Mouse (Mus musculus) A20 (cell line): ENCODE measurements at regions not wholly inside any gene's neighbourhood (a gene's known extent, or its start where the extent isn't known, plus 50 kb on each side); places are given as distances from the start of the nearest gene placed in this dataset.

Source experiments
- DNase-seq: peaks from one replicate; pipeline ENCODE4 v3.0.0-alpha.2; 2011; ENCODE audit warnings: low read depth, low spot score

DNA sequence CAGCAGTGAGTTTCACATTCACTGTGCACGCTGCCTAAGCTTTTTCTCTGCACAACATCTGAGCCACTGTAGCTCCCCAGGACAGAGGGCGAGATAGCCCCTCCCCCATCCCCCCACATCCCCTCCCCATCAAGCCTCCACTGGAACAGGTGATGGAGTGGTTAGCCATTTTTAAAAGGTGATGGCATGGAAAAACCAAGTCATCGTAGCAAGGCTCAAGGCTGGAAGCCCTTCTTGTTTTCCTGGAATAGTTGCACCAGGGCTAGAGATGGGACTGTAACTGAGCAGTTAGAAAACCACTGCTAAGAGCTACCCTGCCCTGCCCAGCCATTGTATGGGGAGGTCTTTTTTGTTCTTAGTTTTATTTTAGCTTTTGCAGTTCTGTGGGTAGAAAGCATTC, 209.1 kb upstream of the Rreb1 start:
- no peak for DNase-seq

DNA sequence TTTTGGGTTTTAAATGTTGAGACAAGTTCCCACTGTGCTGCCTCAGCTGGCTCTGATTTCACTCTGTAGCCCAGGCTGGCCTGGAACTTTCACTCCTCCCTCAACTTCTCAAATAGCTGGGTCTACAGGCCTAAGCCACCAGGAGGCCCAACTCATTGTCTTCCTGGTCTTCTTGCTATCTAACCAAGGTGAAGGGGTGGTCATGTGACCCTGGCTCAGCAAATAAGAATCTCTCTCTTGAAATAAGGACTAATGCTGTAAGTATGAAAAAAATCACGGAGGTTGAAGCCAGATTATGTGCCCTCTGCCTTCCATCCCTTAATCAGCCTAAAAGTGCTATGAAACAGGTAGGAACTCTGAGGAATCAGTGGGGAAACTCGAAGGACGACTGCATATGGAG, 208.7 kb upstream of the Rreb1 start:
- no peak for DNase-seq

DNA sequence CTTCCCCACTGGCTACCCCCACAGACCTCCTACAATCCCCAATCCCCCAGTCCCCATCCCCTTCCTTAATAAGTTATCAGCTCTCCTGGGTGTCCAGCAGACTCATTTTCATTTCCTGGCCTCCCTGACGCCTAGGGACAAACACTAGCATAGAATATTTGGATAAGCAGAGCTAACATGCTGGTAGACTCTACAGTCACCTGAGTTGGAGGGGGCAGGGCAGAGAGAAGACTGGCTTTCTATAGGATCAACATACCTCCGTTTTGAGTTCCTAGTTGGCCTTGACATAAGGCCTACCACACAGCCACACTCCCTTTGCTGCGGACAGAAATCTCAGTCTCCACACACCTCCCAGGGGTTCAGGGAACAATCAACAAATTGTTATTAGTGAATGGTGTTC, 205.2 kb upstream of the Rreb1 start:
- no peak for DNase-seq

DNA sequence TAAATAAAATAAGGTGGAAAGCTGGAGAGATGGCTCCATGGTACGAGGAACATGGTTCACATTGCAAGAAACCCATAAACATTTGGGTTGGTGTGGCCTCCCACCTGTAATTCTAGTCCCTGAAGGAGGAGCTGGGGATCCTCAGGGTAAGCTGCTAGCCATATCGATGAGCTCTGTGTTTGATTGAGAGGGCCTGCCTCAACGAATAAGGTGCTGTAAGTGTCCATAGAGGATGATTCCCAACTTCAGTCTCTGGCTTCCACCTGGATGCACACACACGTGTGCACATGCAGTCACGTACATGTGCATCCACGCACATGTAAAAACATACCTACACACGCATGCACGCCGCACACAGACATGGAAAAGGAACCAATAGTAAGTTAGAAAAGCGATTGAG, 199.0 kb upstream of the Rreb1 start:
- DNase-seq, result no peak

DNA sequence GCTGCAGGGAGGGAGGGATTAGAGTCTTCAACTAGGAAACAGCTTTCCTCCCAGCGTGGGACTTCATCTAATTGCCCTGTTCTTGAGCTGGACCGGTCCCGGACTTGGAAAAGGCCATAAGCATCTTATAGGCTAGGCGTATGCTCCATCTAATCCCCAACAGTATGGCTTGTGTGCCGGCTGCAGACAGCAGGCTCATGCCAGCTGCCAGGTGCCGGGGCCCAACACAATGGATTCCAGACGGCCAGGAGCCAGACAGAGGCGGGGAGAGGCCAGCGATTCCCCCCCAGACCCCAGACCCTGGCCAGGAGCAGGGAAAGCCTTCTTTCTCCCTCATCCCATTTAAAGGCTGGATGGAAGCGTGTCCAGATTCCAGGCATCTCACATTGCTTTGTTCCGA, 198.4 kb upstream of the Rreb1 start:
- no peak for DNase-seq

DNA sequence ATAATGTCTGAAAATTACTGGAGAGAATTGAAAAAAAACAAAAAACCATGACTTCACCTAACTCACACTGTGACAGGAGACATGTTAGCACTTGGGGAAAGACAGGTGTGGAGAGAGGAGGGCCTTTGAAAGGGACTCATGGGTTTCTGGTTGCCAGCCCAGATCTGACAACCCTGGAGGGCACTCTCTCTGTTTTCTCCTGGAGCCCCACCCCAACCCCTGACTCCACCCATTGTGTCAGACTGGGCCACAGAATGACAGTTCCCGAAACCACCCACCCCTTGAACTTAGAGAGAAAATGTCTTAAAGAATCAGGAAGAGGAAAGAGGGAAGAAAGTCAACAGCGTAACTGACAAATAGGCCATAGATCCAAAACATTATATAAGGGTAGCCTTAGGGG, 197.4 kb upstream of the Rreb1 start:
- DNase-seq, result no peak

DNA sequence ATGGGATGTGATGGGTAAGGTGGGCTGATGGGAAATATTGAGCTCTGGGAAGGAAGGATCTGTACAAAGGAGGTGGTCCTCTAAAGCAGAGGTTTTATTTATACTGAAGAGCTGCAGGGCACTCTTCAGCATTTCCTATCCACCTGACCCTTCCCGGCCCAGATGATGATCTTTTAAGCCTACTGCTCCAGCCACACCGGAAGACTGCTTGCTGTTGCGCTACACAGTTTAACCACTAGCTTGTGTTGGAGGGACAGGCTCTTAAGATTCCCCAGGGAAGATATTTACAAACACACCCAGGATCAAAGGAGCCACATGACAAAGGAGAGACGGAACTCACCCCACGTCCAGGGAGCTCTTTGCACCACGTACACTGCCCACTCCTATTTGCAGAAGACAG, 196.8 kb upstream of the Rreb1 start:
- no peak for DNase-seq

DNA sequence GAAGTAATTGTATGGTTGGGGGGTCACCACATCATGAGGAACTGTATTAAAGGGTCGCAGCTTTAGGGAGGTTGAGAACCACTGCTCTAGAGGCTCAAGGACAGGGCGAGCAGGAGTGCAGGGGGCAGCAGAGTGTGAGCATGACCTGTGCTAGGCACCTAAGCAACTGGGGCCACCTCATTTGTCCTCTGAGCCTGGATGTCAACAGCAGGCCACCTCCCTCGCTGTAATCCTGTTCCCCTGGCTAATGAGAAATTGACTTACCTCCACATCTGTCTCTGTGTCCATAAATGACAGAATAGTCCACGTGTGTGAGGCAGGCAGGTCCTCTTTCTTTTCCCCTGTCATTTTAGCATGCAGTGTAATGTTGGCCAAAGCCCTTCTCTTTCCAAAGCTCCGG, 192.7 kb upstream of the Rreb1 start:
- no peak for DNase-seq

DNA sequence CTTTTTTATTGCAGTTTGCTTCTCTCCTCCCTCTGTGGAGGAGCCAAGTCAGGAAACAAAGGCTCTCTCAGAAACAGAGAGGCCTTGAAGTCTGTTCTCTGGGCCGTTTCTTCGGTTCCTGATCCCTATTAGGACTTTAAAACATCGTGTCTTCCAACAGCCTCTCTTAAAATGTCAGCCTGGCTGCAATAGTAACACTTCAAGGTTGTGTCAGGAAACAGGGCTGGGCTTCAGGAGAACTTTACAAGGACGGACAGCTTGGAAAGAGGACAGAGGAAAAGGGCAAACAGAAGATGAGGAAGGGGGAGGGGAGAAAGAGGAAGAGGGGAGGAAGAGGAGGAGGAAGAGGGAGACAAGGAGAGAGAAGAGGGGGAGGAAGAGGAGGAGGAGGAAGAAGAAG, 191.7 kb upstream of the Rreb1 start:
- DNase-seq, result no peak

DNA sequence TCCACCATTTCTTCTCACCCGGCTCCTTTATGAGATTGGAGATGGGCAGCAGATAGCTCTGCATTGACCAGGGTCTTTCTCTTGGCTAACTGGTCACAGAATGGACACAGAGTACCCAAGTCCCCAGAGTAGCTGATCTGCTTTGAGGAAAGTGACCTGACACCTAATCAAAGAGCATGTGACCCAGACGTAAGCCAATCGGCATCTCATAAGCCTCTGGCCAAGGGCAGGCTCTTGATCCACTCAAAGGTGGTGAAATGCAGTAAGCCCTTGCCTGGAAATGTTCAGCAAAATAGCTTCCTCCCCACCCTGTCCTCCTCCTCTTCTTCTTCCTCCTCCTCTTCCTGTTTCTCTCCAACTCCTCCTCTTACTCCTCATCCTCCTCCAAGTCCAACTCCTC, 190.3 kb upstream of the Rreb1 start:
- no peak for DNase-seq

DNA sequence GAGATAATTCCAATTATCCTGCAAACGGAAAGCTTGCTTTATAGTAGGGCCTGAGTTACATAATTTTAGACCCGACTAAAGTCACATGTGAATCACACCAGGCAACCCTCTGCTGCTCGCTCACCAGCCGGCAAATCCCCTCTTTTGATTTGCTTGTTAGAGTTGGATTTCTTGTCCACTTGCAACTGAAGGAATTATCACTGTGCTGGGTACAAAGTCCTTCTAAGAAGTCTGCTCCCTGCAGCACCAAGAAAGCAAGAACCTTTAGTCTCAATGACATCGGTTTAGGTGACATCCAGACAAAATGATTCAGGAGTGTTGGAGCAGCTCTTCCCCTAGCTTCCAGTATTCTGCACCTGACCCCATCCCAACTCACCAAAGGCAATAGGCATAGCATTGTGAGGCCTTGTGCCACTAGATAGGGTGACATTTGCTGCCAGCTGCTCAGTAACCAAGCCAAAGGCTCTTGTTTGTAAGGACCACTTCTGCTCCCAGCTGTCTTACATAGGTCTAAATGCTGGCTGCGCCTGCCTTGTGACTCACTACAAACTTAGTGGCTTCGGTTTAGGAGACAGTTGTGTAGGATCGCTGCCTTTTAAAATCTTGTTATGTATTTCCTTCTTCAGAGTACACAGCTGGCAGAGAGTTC, 189.5 kb upstream of the Rreb1 start:
- DNase-seq, result no peak

DNA sequence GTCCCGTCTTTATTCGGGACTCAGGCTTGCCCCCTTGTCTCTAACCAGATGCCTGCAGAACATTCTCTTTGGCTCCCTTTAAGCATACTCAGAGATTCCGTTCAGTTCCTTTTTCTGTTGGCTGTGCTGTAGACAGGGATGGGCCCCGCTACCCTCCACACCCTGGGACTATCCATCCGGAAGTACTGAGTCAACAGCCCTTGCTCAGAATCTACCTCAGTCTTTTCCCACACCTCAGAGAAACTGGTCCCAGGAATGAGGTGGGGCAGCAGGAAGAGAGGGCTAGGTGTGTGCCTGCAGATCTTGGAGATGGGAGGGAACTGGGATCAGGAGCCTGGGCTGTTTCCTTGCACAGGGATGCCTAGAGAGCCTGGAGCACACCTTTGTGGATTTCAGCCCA, 186.1 kb upstream of the Rreb1 start:
- no peak for DNase-seq

DNA sequence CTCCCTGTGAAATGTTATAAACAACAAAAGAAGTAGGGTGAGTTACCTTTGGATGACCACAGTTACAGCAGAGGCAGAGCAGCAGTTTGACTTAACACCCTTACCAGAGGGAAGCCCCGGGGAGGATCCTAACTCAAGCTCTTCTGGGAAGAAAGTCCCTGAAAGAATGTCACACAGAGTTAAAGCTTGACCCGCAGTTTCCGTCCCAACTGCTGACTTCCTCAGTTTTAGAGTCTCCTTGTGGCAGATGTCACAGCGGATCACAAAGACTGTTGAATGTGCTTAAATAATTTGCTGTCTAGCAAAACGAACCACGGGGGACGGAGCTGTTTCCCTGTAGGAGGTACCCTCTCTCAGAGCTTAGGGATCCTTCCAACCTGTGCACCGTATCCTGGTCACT, 183.0 kb upstream of the Rreb1 start:
- DNase-seq, result no peak

DNA sequence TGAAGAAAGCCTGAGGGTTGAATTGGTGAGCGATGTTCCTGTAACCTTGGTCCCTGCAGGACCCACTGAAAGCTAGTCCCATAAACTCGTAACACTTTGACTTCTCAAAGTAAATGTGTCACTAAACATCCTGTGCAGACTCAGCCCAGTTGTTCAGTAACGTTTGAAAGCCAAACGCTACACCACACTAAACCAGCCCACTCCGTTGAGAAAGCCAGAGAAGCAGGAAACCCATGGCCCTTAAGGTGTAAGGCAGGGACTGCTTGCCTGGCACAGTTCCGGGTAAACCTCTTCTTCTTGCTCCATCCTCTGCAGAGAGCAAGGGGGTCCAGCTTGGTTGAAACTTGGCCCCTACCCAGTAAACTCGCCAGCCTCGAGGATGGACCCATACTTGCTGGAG, 180.6 kb upstream of the Rreb1 start:
- DNase-seq, result no peak

DNA sequence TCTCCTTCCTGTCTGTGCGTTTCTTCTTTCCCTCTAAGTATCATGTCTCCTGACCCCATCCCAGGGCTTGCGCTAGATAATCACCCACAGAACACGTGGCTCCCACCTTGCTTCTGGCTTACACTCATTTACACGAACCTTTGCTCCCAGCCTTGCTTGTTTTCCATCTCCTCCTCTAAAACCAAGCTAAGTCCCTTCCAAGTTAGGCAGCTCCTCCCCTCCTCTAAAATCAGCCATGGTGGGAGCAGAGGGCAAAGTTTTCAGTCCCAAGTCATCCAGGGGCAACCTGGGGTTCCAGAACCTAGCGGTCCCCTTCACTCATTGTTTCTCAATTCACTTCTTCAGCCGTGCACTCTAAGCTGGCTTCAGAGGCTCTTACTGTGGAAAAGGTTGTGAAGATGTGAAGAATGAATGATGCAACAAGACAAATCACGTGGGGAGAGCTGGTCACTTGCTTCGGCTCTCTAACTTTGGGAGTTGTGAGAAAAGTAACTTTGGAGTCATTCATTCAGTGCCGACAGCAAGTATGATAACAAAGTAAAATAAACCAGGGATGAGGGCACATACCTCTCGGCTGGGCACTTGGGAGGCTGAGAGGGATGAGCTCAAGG, 179.9 kb upstream of the Rreb1 start:
- no peak for DNase-seq

DNA sequence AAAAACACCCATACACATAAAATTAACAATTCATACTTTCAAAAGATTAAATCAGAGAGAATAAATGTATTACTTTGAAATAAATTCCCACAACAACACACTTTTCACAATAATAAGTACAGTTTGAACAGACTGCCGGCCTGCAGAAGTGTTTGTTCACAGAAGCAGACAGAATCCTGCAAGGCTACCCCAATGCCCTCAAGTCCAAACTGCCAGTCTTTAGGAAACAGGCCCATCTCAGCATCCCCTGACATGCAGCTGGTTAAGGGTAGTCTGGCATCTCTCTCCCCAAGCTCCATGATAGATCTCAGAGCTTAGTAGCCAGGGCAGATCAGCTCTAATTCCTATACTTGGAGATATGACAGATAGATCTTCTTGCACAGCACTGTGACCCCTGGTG, 178.5 kb upstream of the Rreb1 start:
- DNase-seq, result no peak

DNA sequence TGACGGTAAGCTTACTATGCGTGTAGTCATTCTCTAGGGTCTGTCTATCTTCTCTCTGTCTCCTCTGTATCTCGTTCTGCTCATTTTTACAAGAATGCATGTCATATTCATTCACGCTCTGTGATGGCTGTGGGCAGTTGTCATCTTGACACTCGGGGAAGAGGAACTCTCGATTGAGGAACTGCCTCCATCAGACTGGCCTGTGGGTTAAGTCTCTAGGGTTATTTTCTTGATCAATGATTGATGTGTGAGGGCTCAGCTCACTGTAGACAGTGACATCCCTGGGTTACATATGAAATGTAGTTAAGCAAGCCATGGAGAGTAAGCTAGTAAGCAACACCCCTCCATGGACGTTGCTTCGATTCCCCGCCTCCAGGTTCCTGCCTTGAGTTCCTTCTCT, 178.0 kb upstream of the Rreb1 start:
- no peak for DNase-seq

DNA sequence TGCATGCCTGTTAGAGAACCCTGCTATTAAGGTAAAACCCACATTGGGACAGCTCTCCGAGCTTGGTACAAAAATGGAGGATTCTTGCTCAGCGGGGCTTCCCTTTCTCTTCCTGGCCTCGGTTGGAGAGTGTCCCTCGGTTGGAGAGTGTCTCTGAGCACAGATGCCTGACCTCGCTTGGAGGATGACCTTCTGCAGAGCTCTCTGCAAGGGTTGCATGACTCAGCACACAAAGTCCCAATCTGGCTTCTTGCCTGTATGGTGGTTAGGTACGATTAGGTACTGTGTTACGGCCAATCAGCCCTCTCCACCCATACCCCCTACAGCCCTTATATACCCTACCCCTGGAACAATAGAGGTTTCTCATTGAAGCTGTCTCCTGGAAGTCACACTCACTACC, 177.1 kb upstream of the Rreb1 start:
- no peak for DNase-seq

DNA sequence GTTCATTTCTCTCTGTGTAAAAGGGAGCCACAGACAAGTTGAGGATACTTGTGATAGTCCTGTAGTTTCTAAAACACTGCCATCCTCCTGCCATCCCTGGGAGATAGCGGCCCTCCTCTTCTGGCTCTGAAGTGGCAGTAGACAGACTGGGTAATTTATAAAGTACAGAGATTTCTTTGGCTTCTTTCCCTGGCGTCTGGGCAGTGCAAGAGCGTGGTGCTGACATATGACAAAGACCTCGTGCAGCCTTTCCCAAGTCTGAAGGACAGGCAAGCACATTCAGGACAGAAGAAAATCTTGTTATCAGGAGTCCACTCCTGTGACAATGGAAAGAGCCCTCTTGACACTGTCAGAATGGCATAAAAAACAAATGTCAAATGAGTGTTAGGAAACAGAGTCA, 175.9 kb upstream of the Rreb1 start:
- no peak for DNase-seq

DNA sequence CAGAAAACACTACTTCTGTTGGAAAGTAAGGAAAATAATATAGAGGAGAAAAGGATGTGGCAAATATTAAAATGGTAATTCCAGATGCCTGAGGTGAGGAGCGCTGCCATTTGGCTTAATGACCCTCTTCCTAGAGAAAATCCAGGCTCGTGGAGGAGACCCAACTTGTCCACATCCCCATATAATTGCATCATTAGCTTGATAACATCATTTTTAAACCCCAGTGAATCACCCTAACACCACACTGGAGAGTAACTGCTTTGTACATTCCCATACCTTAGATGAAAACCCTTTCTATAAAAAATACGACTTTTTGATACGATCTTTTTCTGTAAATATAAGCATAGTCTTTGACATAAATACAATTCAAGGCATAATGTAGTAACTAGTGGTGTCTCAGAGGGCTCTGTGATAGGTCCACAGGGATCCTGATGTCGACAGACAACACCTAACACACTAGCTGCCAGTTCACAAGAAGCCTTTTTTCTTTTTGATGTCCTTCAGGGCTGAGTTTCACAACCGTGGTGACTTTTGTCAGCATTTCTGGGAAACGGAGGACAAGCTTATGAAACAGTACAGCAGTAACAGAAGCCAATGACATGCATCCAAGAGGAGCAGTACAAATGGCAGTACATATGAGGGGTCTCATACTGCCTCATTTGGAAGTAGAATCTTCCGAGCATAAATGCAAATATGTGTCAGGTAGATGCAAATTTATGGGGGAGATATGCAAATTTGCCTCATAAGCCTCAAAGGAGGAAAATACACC, 174.8 kb upstream of the Rreb1 start:
- no peak for DNase-seq

DNA sequence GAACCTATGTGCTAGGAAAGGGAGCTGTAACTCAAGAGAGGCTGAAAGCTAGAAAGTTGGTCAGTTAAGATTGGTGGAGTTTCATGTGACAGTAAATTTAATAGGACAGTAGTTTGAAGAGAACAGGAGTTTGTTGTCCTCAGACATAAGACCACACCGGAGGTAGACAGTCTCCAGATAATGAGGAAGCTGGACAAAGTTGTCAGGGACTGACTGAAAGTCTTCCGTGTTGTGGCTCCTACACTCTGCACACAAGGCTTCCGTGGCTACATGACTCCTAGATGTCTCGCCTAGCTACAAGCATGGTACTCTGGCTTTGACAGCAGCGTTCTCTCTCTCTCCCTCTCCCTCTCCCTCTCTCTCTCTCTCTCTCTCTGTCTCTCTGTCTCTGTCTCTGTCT, 171.9 kb upstream of the Rreb1 start:
- no peak for DNase-seq

DNA sequence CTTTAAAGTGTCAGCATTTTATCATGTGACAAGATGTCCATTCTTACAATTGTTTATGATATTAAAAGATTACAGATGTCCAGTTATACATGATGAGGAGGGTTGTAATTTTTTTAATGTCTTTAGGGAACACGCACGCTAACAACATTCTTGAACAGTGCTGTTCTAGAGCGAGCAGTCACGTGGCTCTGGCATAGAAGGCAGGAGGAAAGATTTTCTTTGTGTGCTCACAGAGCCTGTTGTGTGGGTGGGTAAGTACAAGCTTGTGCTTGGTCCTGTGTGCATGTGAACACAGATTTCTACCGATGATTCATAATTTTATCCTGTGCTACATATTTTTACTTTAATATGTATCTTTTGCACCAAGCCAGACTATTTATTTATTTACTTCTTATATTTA, 169.1 kb upstream of the Rreb1 start:
- no peak for DNase-seq

DNA sequence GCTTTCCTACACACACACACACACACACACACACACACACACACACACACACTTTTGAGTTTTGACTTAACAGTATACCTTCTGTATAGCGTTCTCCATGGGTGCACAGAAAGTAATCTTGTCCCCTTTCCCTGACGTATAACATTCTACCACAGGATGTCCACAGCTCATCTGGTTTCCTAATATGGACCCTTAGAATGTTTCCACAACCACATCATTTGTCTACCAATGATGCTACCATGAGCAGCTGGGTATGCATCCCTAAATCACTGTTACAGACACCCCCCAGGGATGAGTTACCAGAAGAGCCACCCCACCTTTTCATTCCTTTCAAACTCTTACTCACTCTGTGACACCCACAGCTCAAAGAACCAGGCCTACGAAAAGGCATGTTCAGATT, 166.8 kb upstream of the Rreb1 start:
- no peak for DNase-seq
